Mouse (Mus musculus): Measurements from ENCODE around the gene Chchd6.

GRCm38 (mm10) chr6:89392213-89392612 is 203.2 kb downstream of the Chchd6 start:
- no peak for TF ChIP-seq CEBPB (IDR thresholded peaks at IDR 0.05; ENCODE audit: low read depth)
- no peak for TF ChIP-seq CTCF (IDR thresholded peaks at IDR 0.05; ENCODE audit: control insufficient read depth, insufficient read depth, insufficient read length)
- no peak for TF ChIP-seq MYOG (IDR thresholded peaks at IDR 0.05; ENCODE audit: control insufficient read depth, extremely low read depth, insufficient read length)
- TF ChIP-seq MAX (IDR thresholded peaks at IDR 0.05), result no peak
- TF ChIP-seq USF1 (IDR thresholded peaks at IDR 0.05; ENCODE audit: low read depth), result no peak

All from C2C12 (cell line).